Mouse (Mus musculus): ENCODE data around the gene Plekha7. TPM values are rescaled to one million over a fixed set of nuclear protein-coding genes. Genes with fewer than 3 reads are reported as not detected.

Gene Plekha7
- total and polyA plus RNA-seq, 2 experiments = 2.3 to 2.9 TPM

DNA sequence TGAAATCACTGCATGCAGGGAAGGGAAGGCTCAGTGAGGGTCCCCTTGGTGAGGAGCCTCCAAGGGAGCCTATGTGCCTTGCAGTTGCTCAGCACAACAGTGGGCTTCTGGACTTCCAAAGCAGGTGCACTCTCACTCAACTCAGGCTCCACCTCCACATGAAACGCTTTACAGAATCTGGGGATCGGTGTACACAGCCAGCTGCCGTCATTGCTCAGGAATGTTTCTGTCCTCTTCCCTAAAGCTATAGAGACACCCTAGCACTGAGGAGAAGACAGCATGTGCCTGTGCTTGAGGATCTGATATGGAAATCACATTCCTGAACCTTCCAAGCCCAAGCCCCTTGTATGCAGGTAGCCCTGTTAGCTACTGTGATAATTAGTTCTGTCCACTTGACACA is 120.7 kb downstream of the Plekha7 start:
- Histone ChIP-seq H3K9ac (ENCODE audit: low read depth, low read length) (no peak overlapping the region), H3K4me3 (ENCODE audit: insufficient read depth, low read depth, low read length) (no peak overlapping the region), H3K79me2 (ENCODE audit: control insufficient read depth, insufficient read depth, low read length) (no peaks in the 10 kb centered on the region), H3K27ac (replicated peaks; ENCODE audit: insufficient read depth, low read depth, low read length) (no peak overlapping the region), H3K4me1 (ENCODE audit: control insufficient read depth, insufficient read depth, low read length) (no peaks in the 10 kb centered on the region), H3K36me3 (ENCODE audit: control insufficient read depth, insufficient read depth, low read length) (no peaks in the 10 kb centered on the region), H3K27me3 (ENCODE audit: control insufficient read depth, insufficient read depth, low read length) (no peaks in the 10 kb centered on the region)
- no peak for DNase-seq (ENCODE audit: extremely low read depth, low read depth, low spot score)
- TF ChIP-seq POLR2A (IDR thresholded peaks at IDR 0.05; ENCODE audit: extremely low read depth, insufficient read depth, low read length) = no peak
- TF ChIP-seq CTCF (IDR thresholded peaks at IDR 0.05; ENCODE audit: low read depth, low read length) = no peak
- WGBS = 95% methylated on average over 3 of the region's 3 CpGs

DNA sequence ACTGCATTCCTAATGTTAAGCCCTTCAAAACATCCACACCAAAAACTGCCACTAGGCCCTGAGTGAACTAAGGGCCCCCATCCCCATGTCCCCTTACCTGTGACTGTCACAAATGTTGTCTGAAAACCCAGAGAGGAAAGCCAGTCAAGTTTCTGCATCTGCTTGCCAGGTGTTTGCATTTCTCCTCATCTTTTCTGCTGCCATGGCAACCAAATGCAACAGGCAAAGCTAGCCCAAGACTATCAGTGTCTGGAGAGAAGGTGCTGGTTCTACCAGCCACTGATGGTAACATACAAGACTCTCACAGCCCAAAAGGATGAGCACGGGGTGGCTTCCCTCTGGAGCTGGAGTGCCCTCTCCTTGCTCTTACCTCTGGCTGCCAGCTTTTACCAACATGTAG is 121.3 kb downstream of the Plekha7 start:
- Histone ChIP-seq H3K9ac (ENCODE audit: low read depth, low read length) (no peak overlapping the region), H3K4me3 (ENCODE audit: insufficient read depth, low read depth, low read length) (no peak overlapping the region), H3K36me3 (ENCODE audit: control insufficient read depth, insufficient read depth, low read length) (no peaks in the 10 kb centered on the region), H3K27ac (replicated peaks; ENCODE audit: insufficient read depth, low read depth, low read length) (no peak overlapping the region), H3K27me3 (ENCODE audit: control insufficient read depth, insufficient read depth, low read length) (no peaks in the 10 kb centered on the region), H3K79me2 (ENCODE audit: control insufficient read depth, insufficient read depth, low read length) (no peaks in the 10 kb centered on the region), H3K4me1 (ENCODE audit: control insufficient read depth, insufficient read depth, low read length) (no peaks in the 10 kb centered on the region)
- TF ChIP-seq POLR2A (IDR thresholded peaks at IDR 0.05; ENCODE audit: extremely low read depth, insufficient read depth, low read length) (no peak), CTCF (IDR thresholded peaks at IDR 0.05; ENCODE audit: low read depth, low read length) (no peak)
- DNase-seq (ENCODE audit: extremely low read depth, low read depth, low spot score) = no peak
- 80% methylated on average over 1 of the region's 1 CpGs for WGBS

DNA sequence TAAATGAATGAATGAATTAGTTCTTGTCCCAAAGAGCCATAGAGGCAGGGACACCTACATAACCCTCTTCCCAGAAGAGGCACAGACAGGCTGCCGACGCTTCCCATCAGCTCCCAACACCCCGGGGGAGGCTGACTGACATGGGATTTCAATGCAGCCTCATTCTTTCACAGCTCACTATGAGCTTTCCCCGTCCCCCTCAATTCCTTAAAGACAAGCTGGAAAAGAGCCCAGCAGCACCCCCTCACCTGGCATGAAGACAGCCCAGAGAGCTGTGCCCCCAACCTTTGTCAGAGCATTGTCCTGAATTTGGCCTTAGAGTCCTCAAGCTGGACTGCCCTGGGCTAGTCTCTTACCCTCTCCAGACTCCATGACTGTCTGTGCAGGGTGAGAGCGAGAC is 122.0 kb downstream of the Plekha7 start:
- 90% methylated on average over 5 of the region's 5 CpGs for WGBS
- Histone ChIP-seq H3K4me3 (ENCODE audit: insufficient read depth, low read depth, low read length) (no peak overlapping the region), H3K27me3 (ENCODE audit: control insufficient read depth, insufficient read depth, low read length) (no peaks in the 10 kb centered on the region), H3K9ac (ENCODE audit: low read depth, low read length) (no peak overlapping the region), H3K36me3 (ENCODE audit: control insufficient read depth, insufficient read depth, low read length) (no peaks in the 10 kb centered on the region), H3K79me2 (ENCODE audit: control insufficient read depth, insufficient read depth, low read length) (no peaks in the 10 kb centered on the region), H3K4me1 (ENCODE audit: control insufficient read depth, insufficient read depth, low read length) (no peaks in the 10 kb centered on the region), H3K27ac (replicated peaks; ENCODE audit: insufficient read depth, low read depth, low read length) (no peak overlapping the region)
- no peak for TF ChIP-seq POLR2A (IDR thresholded peaks at IDR 0.05; ENCODE audit: extremely low read depth, insufficient read depth, low read length)
- no peak for TF ChIP-seq CTCF (IDR thresholded peaks at IDR 0.05; ENCODE audit: low read depth, low read length)
- no peak for DNase-seq (ENCODE audit: extremely low read depth, low read depth, low spot score)

DNA sequence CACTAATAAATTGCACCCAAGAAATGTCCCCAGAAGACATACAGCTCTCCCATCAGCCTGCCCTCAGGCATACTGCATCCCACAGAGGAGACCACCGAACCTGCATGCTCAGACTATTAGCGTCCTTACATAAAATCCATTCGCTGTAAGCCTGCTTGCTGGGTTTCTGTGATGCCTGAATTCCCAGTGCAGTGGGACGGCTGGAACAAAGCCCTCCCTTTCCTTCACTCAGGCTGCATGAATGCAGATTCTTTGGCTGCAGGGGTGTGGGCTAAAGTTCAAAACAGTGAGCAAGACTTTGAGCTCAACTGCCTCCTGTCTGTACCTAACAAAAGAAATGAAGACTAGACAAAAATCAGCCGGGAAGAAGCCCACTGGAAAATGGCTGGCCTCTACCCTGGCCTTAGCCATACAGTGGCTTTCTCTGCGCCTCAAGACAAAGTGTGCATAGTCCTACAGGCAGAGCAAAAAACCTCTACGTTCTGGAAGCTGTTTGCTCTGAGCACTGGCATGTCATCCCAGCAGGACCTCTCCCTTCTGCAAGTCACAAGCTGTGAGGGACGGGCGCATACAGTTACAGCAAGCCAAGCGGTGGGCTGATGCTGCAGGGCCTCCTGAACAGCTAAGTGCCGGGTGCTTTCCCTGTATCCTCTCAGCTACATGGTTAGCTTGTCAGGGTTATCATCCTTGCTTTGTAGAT is 123.7 kb downstream of the Plekha7 start:
- no peaks in the 10 kb centered on the region for H3K4me1 ChIP-seq (ENCODE audit: control insufficient read depth, insufficient read depth, low read length)
- TF ChIP-seq CTCF (IDR thresholded peaks at IDR 0.05; ENCODE audit: low read depth, low read length) (no peak), POLR2A (IDR thresholded peaks at IDR 0.05; ENCODE audit: extremely low read depth, insufficient read depth, low read length) (no peak)
- WGBS = 87% methylated on average over 11 of the region's 11 CpGs

DNA sequence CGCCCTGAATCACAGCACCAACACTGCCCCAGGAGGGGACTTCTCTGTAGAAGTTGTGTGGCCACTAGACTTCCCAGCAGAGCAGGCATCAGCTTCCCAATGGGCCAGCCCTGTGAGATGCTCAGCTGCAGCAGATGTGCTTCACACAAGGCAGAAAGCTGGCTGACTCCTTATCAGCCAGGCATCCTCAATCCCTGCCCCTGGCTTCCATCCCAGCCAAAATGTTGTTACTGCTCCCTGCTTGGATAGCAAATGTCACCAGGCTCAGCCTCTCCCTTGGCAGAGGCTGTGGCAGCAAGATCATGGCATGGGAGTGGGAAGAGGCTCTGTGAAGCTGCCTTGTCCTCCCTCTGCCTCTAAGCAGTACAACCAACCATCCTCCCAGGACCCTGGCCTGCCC is 125.7 kb downstream of the Plekha7 start:
- no peak overlapping the region for H3K9ac ChIP-seq (ENCODE audit: low read depth, low read length)
- TF ChIP-seq CTCF (IDR thresholded peaks at IDR 0.05; ENCODE audit: low read depth, low read length) = no peak
- TF ChIP-seq POLR2A (IDR thresholded peaks at IDR 0.05; ENCODE audit: extremely low read depth, insufficient read depth, low read length) = no peak
- no peak overlapping the region for H3K4me3 ChIP-seq (ENCODE audit: insufficient read depth, low read depth, low read length)
- 94% methylated on average over 1 of the region's 1 CpGs for WGBS
- H3K27ac ChIP-seq (replicated peaks; ENCODE audit: insufficient read depth, low read depth, low read length) = no peak overlapping the region
- no peaks in the 10 kb centered on the region for H3K79me2 ChIP-seq (ENCODE audit: control insufficient read depth, insufficient read depth, low read length)
- H3K4me1 ChIP-seq (ENCODE audit: control insufficient read depth, insufficient read depth, low read length) = no peaks in the 10 kb centered on the region
- H3K27me3 ChIP-seq (ENCODE audit: control insufficient read depth, insufficient read depth, low read length) = no peaks in the 10 kb centered on the region
- no peak for DNase-seq (ENCODE audit: extremely low read depth, low read depth, low spot score)
- H3K36me3 ChIP-seq (ENCODE audit: control insufficient read depth, insufficient read depth, low read length) = no peaks in the 10 kb centered on the region

More for the DNA sequence above, 123.7 kb downstream of the Plekha7 start:
- Histone ChIP-seq H3K27me3 (ENCODE audit: control insufficient read depth, insufficient read depth, low read length) (no peaks in the 10 kb centered on the region), H3K36me3 (ENCODE audit: control insufficient read depth, insufficient read depth, low read length) (no peaks in the 10 kb centered on the region), H3K79me2 (ENCODE audit: control insufficient read depth, insufficient read depth, low read length) (no peaks in the 10 kb centered on the region), H3K9ac (ENCODE audit: low read depth, low read length) (no peak overlapping the region), H3K4me3 (ENCODE audit: insufficient read depth, low read depth, low read length) (no peak overlapping the region), H3K27ac (replicated peaks; ENCODE audit: insufficient read depth, low read depth, low read length) (no peak overlapping the region)
- DNase-seq (ENCODE audit: extremely low read depth, low read depth, low spot score) = no peak

DNA sequence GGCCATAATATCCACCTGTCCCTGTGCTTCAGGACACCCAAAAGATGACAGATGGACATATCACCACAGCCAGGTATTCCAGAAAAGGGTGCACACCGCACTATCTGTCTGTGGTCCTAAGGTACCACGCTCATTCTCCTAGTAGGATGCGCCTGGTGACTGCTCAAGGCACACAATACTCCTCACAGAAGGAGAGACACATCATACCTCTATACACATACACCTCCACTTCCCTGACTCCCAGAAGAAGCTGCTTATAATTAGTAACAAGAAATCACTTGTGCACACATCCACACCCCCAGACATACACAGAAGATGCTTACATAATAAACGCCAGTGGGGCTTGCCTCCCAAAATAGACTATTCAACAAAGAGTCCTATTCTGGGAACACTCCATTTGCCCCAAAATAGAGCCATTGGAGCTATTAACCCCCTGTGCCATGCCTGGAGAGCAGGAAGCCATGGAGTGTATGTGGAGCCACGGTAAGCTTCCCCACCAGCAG is 126.7 kb downstream of the Plekha7 start:
- no peak for DNase-seq (ENCODE audit: extremely low read depth, low read depth, low spot score)
- no peaks in the 10 kb centered on the region for H3K36me3 ChIP-seq (ENCODE audit: control insufficient read depth, insufficient read depth, low read length)
- no peak overlapping the region for H3K27ac ChIP-seq (replicated peaks; ENCODE audit: insufficient read depth, low read depth, low read length)
- no peaks in the 10 kb centered on the region for H3K27me3 ChIP-seq (ENCODE audit: control insufficient read depth, insufficient read depth, low read length)
- no peaks in the 10 kb centered on the region for H3K4me1 ChIP-seq (ENCODE audit: control insufficient read depth, insufficient read depth, low read length)
- 91% methylated on average over 5 of the region's 5 CpGs for WGBS
- H3K79me2 ChIP-seq (ENCODE audit: control insufficient read depth, insufficient read depth, low read length) = no peaks in the 10 kb centered on the region
- no peak overlapping the region for H3K4me3 ChIP-seq (ENCODE audit: insufficient read depth, low read depth, low read length)
- TF ChIP-seq CTCF (IDR thresholded peaks at IDR 0.05; ENCODE audit: low read depth, low read length) (no peak), POLR2A (IDR thresholded peaks at IDR 0.05; ENCODE audit: extremely low read depth, insufficient read depth, low read length) (no peak)
- H3K9ac ChIP-seq (ENCODE audit: low read depth, low read length) = no peak overlapping the region
